Mouse (Mus musculus): ENCODE results near the gene Fndc3b. TPM values are rescaled to one million over a fixed set of nuclear protein-coding genes. Genes with fewer than 3 reads are reported as not detected.

The Fndc3b gene
- polyA plus RNA-seq (2017; shearing (Covaris generic)), result 0.40 TPM

DNA sequence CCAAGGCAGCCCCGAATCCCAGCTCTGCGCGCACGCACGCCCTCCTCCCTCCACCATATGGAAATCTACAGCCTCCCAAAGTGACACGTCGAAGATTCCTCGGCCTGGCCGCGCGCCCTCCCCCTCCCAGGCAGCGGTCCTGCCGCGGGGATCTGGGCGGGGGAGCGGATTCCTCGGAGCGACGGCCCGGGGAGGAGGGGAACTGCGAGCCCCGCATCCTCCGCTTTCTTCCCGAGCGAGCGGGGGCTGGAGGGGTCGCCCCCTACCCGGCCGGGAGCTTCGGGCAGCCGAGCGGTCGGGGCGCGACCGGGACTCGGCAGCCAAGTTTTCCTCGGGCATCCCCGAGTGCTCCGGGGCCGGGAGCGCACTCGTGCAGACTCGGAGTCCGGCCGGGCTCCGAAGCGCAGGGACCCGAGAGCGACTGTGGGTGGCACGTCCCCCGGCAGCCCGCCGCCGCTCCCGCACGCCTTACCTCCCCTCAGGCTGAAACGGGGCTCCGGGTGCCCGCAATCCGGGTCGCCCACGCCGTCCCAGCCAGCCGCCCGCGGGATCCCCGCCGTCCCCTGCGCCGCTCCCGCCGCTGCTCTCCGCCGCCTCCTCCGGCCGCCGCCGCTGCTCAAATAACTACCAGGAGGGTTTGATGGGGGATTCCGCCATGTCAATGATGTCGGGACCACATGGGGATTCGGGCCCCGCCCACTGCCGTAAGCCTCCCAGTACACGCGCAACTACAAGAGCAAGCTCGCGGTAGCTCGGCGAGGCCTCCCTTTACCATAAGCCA lies at the start of gene Fndc3b:
TSS of gene Fndc3b (minus strand) at position 660 of the 781 bp plus-strand sequence.

DNA sequence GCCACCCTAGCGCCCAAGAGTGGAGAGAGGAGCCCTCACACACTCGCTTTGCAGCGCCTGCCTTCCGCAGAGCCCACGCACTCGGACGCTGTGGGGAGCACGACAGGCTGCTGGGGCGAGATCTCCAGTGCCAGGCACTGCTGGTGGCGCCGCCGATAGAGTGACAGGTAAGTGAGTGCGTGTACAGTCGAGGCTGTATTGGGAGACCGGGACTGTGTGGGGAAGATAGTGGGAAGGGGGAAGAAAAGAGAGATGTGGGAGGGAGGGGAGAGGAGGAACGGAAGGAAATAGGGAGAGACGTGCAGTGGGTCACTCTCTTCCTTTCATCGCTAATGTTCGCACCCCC lies 339.9 kb downstream of the Fndc3b start, which contains the start of gene Ghsr:
TSS of gene Ghsr (plus strand) at position 76 of the 346 bp plus-strand sequence.

Other genes starting within 250 kb of the Fndc3b start
- gene Tmem212, start 185.1 kb upstream of the Fndc3b start, polyA plus RNA-seq (2017; shearing (Covaris generic)), result not detected
- gene Pld1, start 227.4 kb upstream of the Fndc3b start, polyA plus RNA-seq (2017; shearing (Covaris generic)), result not detected